Mouse (Mus musculus): Measurements from ENCODE around the gene Brd3os. TPM values are rescaled to one million over a fixed set of nuclear protein-coding genes. Genes with fewer than 3 reads are reported as not detected.

Gene Brd3os
- polyA plus RNA-seq, 1 experiment, result 0.81 TPM

GRCm38 (mm10) chr2:27423596-27423995 lies 18.5 kb upstream of the Brd3os start:
- H3K27ac ChIP-seq (ENCODE audit: insufficient read depth, low read depth, low read length), result no peak overlapping the region
- WGBS, result 76% methylated on average over 7 of the region's 7 CpGs
- H3K4me3 ChIP-seq (ENCODE audit: low read depth, low read length), result no peak overlapping the region
- no peaks in the 10 kb centered on the region for H3K27me3 ChIP-seq (ENCODE audit: control insufficient read depth, insufficient read depth, low read length)
- TF ChIP-seq CTCF (IDR thresholded peaks at IDR 0.05; ENCODE audit: extremely low read depth, insufficient read length, insufficient replicate concordance, low read depth, low read length), result no peak
- TF ChIP-seq POLR2A (IDR thresholded peaks at IDR 0.05; ENCODE audit: low read depth, low read length), result no peak
- H3K36me3 ChIP-seq (ENCODE audit: control insufficient read depth, insufficient read depth, low read length), result no peaks in the 10 kb centered on the region
- peaks cover 34% of the 10 kb centered on the region for H3K4me1 ChIP-seq (ENCODE audit: control insufficient read depth, insufficient read depth, insufficient read length, low read length)

DNA sequence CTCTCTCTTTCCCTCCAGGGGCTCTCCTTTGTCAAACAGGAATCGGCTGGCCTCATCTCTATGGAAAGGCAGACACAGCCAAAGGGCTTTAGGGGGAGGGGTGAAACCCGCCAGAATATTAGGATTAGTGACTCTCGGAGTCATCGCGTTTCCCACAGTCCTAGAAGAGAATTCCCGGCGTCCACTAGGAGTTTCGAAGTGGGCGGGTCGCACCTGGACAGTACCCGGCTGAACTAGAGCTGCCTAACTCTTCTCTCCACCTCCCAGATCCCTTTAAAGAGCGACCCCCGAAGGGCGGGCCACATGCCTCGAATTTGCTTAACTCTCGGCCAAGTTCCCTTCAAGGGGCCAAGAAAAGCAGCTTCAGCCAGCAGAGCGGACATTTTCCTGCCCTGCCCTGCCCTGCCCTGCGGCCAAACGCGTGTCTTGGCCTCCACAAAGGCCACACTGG lies 16.9 kb upstream of the Brd3os start:
- H3K4me1 ChIP-seq (ENCODE audit: control insufficient read depth, insufficient read depth, insufficient read length, low read length), result peaks cover 24% of the 10 kb centered on the region
- WGBS, result 6% methylated on average over 20 of the region's 20 CpGs
- no peaks in the 10 kb centered on the region for H3K27me3 ChIP-seq (ENCODE audit: control insufficient read depth, insufficient read depth, low read length)
- H3K27ac ChIP-seq (ENCODE audit: insufficient read depth, low read depth, low read length), result no peak overlapping the region; the same call in 1 of the 2 replicates
- no peaks in the 10 kb centered on the region for H3K36me3 ChIP-seq (ENCODE audit: control insufficient read depth, insufficient read depth, low read length)
- TF ChIP-seq POLR2A (IDR thresholded peaks at IDR 0.05; ENCODE audit: low read depth, low read length) (no peak), CTCF (IDR thresholded peaks at IDR 0.05; ENCODE audit: extremely low read depth, insufficient read length, insufficient replicate concordance, low read depth, low read length) (no peak)
- peak overlapping the region; percentile 76 for H3K4me3 ChIP-seq (ENCODE audit: low read depth, low read length)

DNA sequence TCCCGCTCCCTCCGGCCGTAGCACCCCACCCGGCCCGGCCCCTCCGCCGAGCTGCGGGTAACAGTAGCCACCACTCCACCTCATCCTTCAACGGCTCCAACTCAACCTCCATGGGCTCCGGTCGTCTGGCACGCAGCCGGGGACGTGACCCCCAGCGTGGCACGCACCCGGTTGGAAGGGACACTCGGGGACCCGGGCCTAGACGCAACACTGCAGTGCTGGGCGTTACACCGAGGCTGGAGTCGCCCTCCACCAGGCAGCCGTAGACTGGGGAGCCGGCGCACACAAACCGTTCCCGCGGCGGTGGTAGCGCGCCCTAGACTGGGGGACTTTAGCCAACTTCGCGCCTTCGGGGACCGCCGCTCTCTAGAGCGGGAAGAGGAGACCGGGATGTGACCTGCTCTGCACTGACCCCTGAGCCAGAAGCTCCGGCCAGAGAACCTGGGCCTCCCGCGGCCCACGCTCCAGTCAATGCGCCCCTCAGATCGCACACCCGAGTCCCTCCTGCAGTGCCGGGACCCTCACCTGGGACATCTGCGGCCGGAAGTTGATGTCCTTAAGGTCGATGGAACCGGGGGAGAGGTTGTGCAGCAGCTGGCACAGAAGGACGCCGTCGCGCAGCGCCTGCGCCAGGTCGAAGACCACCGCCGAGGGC lies 16.2 kb upstream of the Brd3os start:
- no peaks in the 10 kb centered on the region for H3K27me3 ChIP-seq (ENCODE audit: control insufficient read depth, insufficient read depth, low read length)
- peak overlapping the region; percentile 29 for H3K27ac ChIP-seq (ENCODE audit: insufficient read depth, low read depth, low read length)
- peak overlapping the region; percentile 76 for H3K4me3 ChIP-seq (ENCODE audit: low read depth, low read length)
- H3K36me3 ChIP-seq (ENCODE audit: control insufficient read depth, insufficient read depth, low read length), result no peaks in the 10 kb centered on the region
- TF ChIP-seq CTCF (IDR thresholded peaks at IDR 0.05; ENCODE audit: extremely low read depth, insufficient read length, insufficient replicate concordance, low read depth, low read length) (no peak), POLR2A (IDR thresholded peaks at IDR 0.05; ENCODE audit: low read depth, low read length) (no peak)
- peaks cover 24% of the 10 kb centered on the region for H3K4me1 ChIP-seq (ENCODE audit: control insufficient read depth, insufficient read depth, insufficient read length, low read length)
- under 1% methylated on average over 59 of the region's 60 CpGs for WGBS

- under 1% methylated on average over 64 of the region's 64 CpGs for WGBS
- Histone ChIP-seq H3K27me3 (ENCODE audit: control insufficient read depth, insufficient read depth, low read length) (no peaks in the 10 kb centered on the region), H3K4me3 (ENCODE audit: low read depth, low read length) (peak overlapping the region; percentile 76), H3K36me3 (ENCODE audit: control insufficient read depth, insufficient read depth, low read length) (no peaks in the 10 kb centered on the region), H3K27ac (ENCODE audit: insufficient read depth, low read depth, low read length) (peak overlapping the region; percentile 84), H3K4me1 (ENCODE audit: control insufficient read depth, insufficient read depth, insufficient read length, low read length) (peaks cover 24% of the 10 kb centered on the region)
- TF ChIP-seq CTCF (IDR thresholded peaks at IDR 0.05; ENCODE audit: extremely low read depth, insufficient read length, insufficient replicate concordance, low read depth, low read length), result no peak
- TF ChIP-seq POLR2A (IDR thresholded peaks at IDR 0.05; ENCODE audit: low read depth, low read length), result peak; percentile 48; the same call in 1 of the 2 replicates
These were observed 15.7 kb upstream of the Brd3os start for GRCm38 (mm10) chr2:27426406-27426854.

DNA sequence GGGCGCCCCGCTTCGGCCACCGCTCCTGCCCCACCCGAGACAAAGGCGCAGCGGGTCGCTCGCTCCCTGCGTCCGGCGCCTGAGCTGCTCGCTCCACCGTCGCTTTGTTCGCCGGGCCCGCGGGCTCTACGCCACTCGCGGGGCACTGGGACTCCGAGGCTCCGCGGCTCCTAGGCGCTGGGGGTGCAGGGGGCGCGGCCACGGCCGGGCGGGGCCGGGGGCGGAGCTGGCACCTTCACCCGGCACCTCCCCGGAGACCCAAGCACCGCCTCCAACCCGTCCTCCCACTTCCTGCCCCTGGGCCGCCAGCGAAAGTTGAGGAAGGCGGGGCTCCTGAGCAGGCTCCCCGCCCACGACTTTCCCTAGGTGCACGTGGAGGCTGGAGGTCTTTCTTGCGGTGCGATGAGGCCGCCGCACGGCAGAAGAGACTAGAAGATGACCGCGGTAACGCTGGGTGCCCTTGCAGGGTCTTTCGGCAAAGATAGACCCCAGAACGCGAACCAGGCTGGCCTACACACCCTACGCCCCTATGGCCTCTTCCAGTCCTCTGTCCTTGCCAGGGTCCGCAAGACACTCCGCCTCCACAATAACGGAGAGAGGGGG lies 15.2 kb upstream of the Brd3os start, which contains the start of gene Vav2:
Vav2 (minus strand) TSS at position 179 of the 603 bp plus-strand sequence.
- H3K27me3 ChIP-seq (ENCODE audit: control insufficient read depth, insufficient read depth, low read length), result no peaks in the 10 kb centered on the region
- H3K4me1 ChIP-seq (ENCODE audit: control insufficient read depth, insufficient read depth, insufficient read length, low read length), result peaks cover 19% of the 10 kb centered on the region
- TF ChIP-seq POLR2A (IDR thresholded peaks at IDR 0.05; ENCODE audit: low read depth, low read length), result peak; percentile 62; the same call in 1 of the 2 replicates
- no peak for TF ChIP-seq CTCF (IDR thresholded peaks at IDR 0.05; ENCODE audit: extremely low read depth, insufficient read length, insufficient replicate concordance, low read depth, low read length)
- no peaks in the 10 kb centered on the region for H3K36me3 ChIP-seq (ENCODE audit: control insufficient read depth, insufficient read depth, low read length)
- H3K27ac ChIP-seq (ENCODE audit: insufficient read depth, low read depth, low read length), result peak within 1 kb of the TSS; percentile 84
- peak within 1 kb of the TSS; percentile 76 for H3K4me3 ChIP-seq (ENCODE audit: low read depth, low read length)
- 2% methylated on average over 58 of the region's 58 CpGs for WGBS

- no peak overlapping the region for H3K27ac ChIP-seq (ENCODE audit: insufficient read depth, low read depth, low read length)
- peak; percentile 99 for TF ChIP-seq CTCF (IDR thresholded peaks at IDR 0.05; ENCODE audit: extremely low read depth, insufficient read length, insufficient replicate concordance, low read depth, low read length)
- TF ChIP-seq POLR2A (IDR thresholded peaks at IDR 0.05; ENCODE audit: low read depth, low read length), result no peak
- H3K4me1 ChIP-seq (ENCODE audit: control insufficient read depth, insufficient read depth, insufficient read length, low read length), result peaks cover 19% of the 10 kb centered on the region
- no peak overlapping the region for H3K4me3 ChIP-seq (ENCODE audit: low read depth, low read length)
- WGBS, result 2% methylated on average over 4 of the region's 4 CpGs
- H3K36me3 ChIP-seq (ENCODE audit: control insufficient read depth, insufficient read depth, low read length), result no peaks in the 10 kb centered on the region
- H3K27me3 ChIP-seq (ENCODE audit: control insufficient read depth, insufficient read depth, low read length), result no peaks in the 10 kb centered on the region
These were observed 14.1 kb upstream of the Brd3os start for GRCm38 (mm10) chr2:27428071-27428470.

GRCm38 (mm10) chr2:27430621-27431020 lies 11.5 kb upstream of the Brd3os start:
- H3K4me1 ChIP-seq (ENCODE audit: control insufficient read depth, insufficient read depth, insufficient read length, low read length), result peaks cover 10% of the 10 kb centered on the region
- H3K27me3 ChIP-seq (ENCODE audit: control insufficient read depth, insufficient read depth, low read length), result no peaks in the 10 kb centered on the region
- H3K36me3 ChIP-seq (ENCODE audit: control insufficient read depth, insufficient read depth, low read length), result no peaks in the 10 kb centered on the region
- H3K4me3 ChIP-seq (ENCODE audit: low read depth, low read length), result no peak overlapping the region
- no peak overlapping the region for H3K27ac ChIP-seq (ENCODE audit: insufficient read depth, low read depth, low read length)
- TF ChIP-seq POLR2A (IDR thresholded peaks at IDR 0.05; ENCODE audit: low read depth, low read length), result no peak
- TF ChIP-seq CTCF (IDR thresholded peaks at IDR 0.05; ENCODE audit: extremely low read depth, insufficient read length, insufficient replicate concordance, low read depth, low read length), result no peak
- WGBS, result 88% methylated on average over 7 of the region's 7 CpGs

All from small intestine, adult 2 months (tissue).